Mouse (Mus musculus) thymus, postnatal 0 days (tissue): ENCODE data around the gene Gm13023. TPM values are rescaled to one million over a fixed set of nuclear protein-coding genes. Genes with fewer than 3 reads are reported as not detected.
"Not testable (repeated sequence)": the region's sequence is repeated elsewhere in the genome, so short reads cannot be mapped to it uniquely, and the experiment has no call there.

Experiments
- DNase-seq: peaks from one replicate; pipeline ENCODE4 v3.0.0-alpha.2; 2015; ENCODE audit warnings: low spot score
- polyA plus RNA-seq: library from polyadenylated mRNA; unstranded; fragments of >200 nt; fragmentation: Nextera tagmentation; extraction: Ambion mirVana; gene quantifications from 2 replicates; pipeline ENCODE4 v1.2.1, GENCODE M21; 2015

Gm13023 gene
- not detected in 2 replicates for polyA plus RNA-seq

GRCm38 (mm10) chr4:143789052-143789451 lies at the start of gene Gm13023:
TSS of gene Gm13023 (plus strand) at chr4:143789352.
- not testable (repeated sequence) for DNase-seq

GRCm38 (mm10) chr4:143815993-143816392 lies 26.8 kb downstream of the Gm13023 start, which contains the start of gene Gm13084:
TSS of gene Gm13084 (minus strand) at chr4:143816093.
- DNase-seq = no peak

Other genes with a start within 250 kb of the Gm13023 start
- gene BC080695, start 237.7 kb upstream of the Gm13023 start, polyA plus RNA-seq = not detected in 2 replicates
- not detected in 2 replicates for gene Gm13057, start 237.6 kb upstream of the Gm13023 start, polyA plus RNA-seq
- not detected in 2 replicates for gene Gm13083, start 174.3 kb upstream of the Gm13023 start, polyA plus RNA-seq
- not detected in 2 replicates for gene Gm13088, start 132.1 kb upstream of the Gm13023 start, polyA plus RNA-seq
- gene Gm13089, start 86.6 kb upstream of the Gm13023 start, polyA plus RNA-seq = not detected in 2 replicates
- gene Gm13078, start 69.9 kb upstream of the Gm13023 start, polyA plus RNA-seq = not detected in 2 replicates
- gene Gm13084, start 26.7 kb downstream of the Gm13023 start, polyA plus RNA-seq = not detected in 2 replicates
- not detected in 2 replicates for gene Gm13103, start 57.1 kb downstream of the Gm13023 start, polyA plus RNA-seq
- not detected in 2 replicates for gene Pramef6, start 111.0 kb downstream of the Gm13023 start, polyA plus RNA-seq
- not detected in 2 replicates for gene Pramef25, start 161.7 kb downstream of the Gm13023 start, polyA plus RNA-seq
- gene Gm13101, start 177.6 kb downstream of the Gm13023 start, polyA plus RNA-seq = not detected in 2 replicates
- gene Pramef17, start 205.0 kb downstream of the Gm13023 start, polyA plus RNA-seq = not detected in 2 replicates